Mouse (Mus musculus): ENCODE results near the gene Syde2. TPM values are rescaled to one million over a fixed set of nuclear protein-coding genes. Genes with fewer than 3 reads are reported as not detected.
"Not testable (repeated sequence)": the region's sequence is repeated elsewhere in the genome, so short reads cannot be mapped to it uniquely, and the experiment has no call there.

Gene Syde2
- polyA plus RNA-seq, 1 experiment from 2014 or later: 3.9 TPM

GRCm38 (mm10) chr3:145963101-145964017 is 24.3 kb upstream of the Syde2 start:
- H3K9ac ChIP-seq (ENCODE audit: low read length): no peak overlapping the region
- 17% methylated on average over 31 of the region's 31 CpGs for WGBS
- peaks cover 5% of the 10 kb centered on the region; the same call in 1 of the 2 replicates for H3K27me3 ChIP-seq (replicated peaks; ENCODE audit: control insufficient read depth, insufficient read depth, low read length)
- no peaks in the 10 kb centered on the region for H3K36me3 ChIP-seq (ENCODE audit: control insufficient read depth, insufficient read depth, low read length)
- H3K9me3 ChIP-seq (ENCODE audit: control insufficient read depth, low read length): no peaks in the 10 kb centered on the region
- peak overlapping the region; percentile 8; the same call in 1 of the 2 replicates for H3K4me3 ChIP-seq (ENCODE audit: low read depth, low read length)
- no peak for DNase-seq (ENCODE audit: low spot score)
- H3K4me2 ChIP-seq (ENCODE audit: low read length): peak overlapping the region; percentile 41
- peaks cover 20% of the 10 kb centered on the region for H3K4me1 ChIP-seq (replicated peaks; ENCODE audit: control insufficient read depth, insufficient read depth, low read length)
- H3K27ac ChIP-seq (ENCODE audit: low read depth): peak overlapping the region; percentile 82
- no peak for ATAC-seq (replicated peaks; ENCODE audit: low FRiP score, low TSS enrichment, low read depth)

- peaks cover 20% of the 10 kb centered on the region for H3K4me1 ChIP-seq (replicated peaks; ENCODE audit: control insufficient read depth, insufficient read depth, low read length)
- peak overlapping the region; percentile 82 for H3K27ac ChIP-seq (ENCODE audit: low read depth)
- DNase-seq (ENCODE audit: low spot score) (peak; percentile 73), ATAC-seq (replicated peaks; ENCODE audit: low FRiP score, low TSS enrichment, low read depth) (peak; percentile 80)
- H3K4me3 ChIP-seq (ENCODE audit: low read depth, low read length): peak overlapping the region; percentile 8; the same call in 1 of the 2 replicates
- no peaks in the 10 kb centered on the region for H3K36me3 ChIP-seq (ENCODE audit: control insufficient read depth, insufficient read depth, low read length)
- no peaks in the 10 kb centered on the region for H3K9me3 ChIP-seq (ENCODE audit: control insufficient read depth, low read length)
- WGBS: 28% methylated on average over 10 of the region's 10 CpGs
- H3K4me2 ChIP-seq (ENCODE audit: low read length): peak overlapping the region; percentile 41
- H3K9ac ChIP-seq (ENCODE audit: low read length): no peak overlapping the region
- H3K27me3 ChIP-seq (replicated peaks; ENCODE audit: control insufficient read depth, insufficient read depth, low read length): peaks cover 5% of the 10 kb centered on the region; the same call in 1 of the 2 replicates
These were observed 23.7 kb upstream of the Syde2 start for GRCm38 (mm10) chr3:145964018-145964387.

GRCm38 (mm10) chr3:145964473-145964872 is 23.2 kb upstream of the Syde2 start:
- peak overlapping the region; percentile 82 for H3K27ac ChIP-seq (ENCODE audit: low read depth)
- H3K9me3 ChIP-seq (ENCODE audit: control insufficient read depth, low read length): no peaks in the 10 kb centered on the region
- H3K4me2 ChIP-seq (ENCODE audit: low read length): peak overlapping the region; percentile 41
- H3K27me3 ChIP-seq (replicated peaks; ENCODE audit: control insufficient read depth, insufficient read depth, low read length): peaks cover 5% of the 10 kb centered on the region; the same call in 1 of the 2 replicates
- 8% methylated on average over 10 of the region's 10 CpGs for WGBS
- ATAC-seq (replicated peaks; ENCODE audit: low FRiP score, low TSS enrichment, low read depth) (peak; percentile 91), DNase-seq (ENCODE audit: low spot score) (peak; percentile 85)
- no peak overlapping the region for H3K9ac ChIP-seq (ENCODE audit: low read length)
- H3K4me1 ChIP-seq (replicated peaks; ENCODE audit: control insufficient read depth, insufficient read depth, low read length): peaks cover 20% of the 10 kb centered on the region
- no peaks in the 10 kb centered on the region for H3K36me3 ChIP-seq (ENCODE audit: control insufficient read depth, insufficient read depth, low read length)
- no peak overlapping the region for H3K4me3 ChIP-seq (ENCODE audit: low read depth, low read length)

DNA sequence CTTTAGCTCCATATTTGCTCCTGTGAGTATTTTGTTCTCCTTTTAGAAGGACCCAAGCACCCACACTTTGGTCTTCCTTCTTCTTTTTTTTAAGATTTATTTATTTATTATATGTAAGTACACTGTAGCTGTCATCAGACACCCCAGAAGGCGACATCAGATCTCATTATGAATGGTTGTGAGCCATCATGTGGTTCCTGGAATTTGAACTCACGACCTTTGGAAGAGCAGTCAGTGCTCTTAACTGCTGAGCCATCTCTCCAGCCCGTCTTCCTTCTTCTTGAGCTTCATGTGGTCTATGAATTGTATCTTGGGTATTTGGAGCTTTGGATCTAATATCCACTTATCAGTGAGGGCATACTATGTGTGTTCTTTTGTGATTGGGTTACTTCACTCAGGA is 22.1 kb upstream of the Syde2 start:
- not testable (repeated sequence) for H3K9me3 ChIP-seq (ENCODE audit: control insufficient read depth, low read length); H3K4me3 ChIP-seq (ENCODE audit: low read depth, low read length); H3K36me3 ChIP-seq (ENCODE audit: control insufficient read depth, insufficient read depth, low read length); H3K4me2 ChIP-seq (ENCODE audit: low read length); H3K27me3 ChIP-seq (replicated peaks; ENCODE audit: control insufficient read depth, insufficient read depth, low read length); DNase-seq (ENCODE audit: low spot score); ATAC-seq (replicated peaks; ENCODE audit: low FRiP score, low TSS enrichment, low read depth); H3K9ac ChIP-seq (ENCODE audit: low read length); H3K27ac ChIP-seq (ENCODE audit: low read depth)
- H3K4me1 ChIP-seq (replicated peaks; ENCODE audit: control insufficient read depth, insufficient read depth, low read length): peaks cover 20% of the 10 kb centered on the region
- WGBS: 78% methylated on average over 3 of the region's 3 CpGs

DNA sequence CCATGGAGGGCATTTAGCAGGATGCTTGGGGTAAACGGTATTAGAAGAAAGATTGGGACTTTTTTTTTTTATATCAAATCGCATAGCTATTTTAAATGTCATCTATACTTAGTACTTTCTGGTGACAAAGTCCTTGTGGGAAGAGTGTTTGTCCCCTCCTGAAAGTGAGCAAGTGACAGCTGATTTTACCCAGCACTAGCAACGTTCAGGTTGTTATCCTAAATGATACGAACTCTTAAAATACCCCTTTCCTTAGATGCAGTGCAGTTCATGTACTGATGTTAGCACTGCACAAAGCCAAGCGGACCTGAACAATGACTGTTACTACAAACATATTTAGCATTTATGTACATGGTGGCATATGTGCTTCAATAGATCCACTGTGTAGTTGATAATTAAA is 20.9 kb upstream of the Syde2 start:
- ATAC-seq (replicated peaks; ENCODE audit: low FRiP score, low TSS enrichment, low read depth) (no peak), DNase-seq (ENCODE audit: low spot score) (no peak)
- no peak overlapping the region for H3K9ac ChIP-seq (ENCODE audit: low read length)
- WGBS: 85% methylated on average over 5 of the region's 5 CpGs
- H3K4me1 ChIP-seq (replicated peaks; ENCODE audit: control insufficient read depth, insufficient read depth, low read length): peaks cover 20% of the 10 kb centered on the region
- H3K9me3 ChIP-seq (ENCODE audit: control insufficient read depth, low read length): no peaks in the 10 kb centered on the region
- no peak overlapping the region for H3K27ac ChIP-seq (ENCODE audit: low read depth)
- H3K27me3 ChIP-seq (replicated peaks; ENCODE audit: control insufficient read depth, insufficient read depth, low read length): peaks cover 5% of the 10 kb centered on the region; the same call in 1 of the 2 replicates
- no peak overlapping the region for H3K4me2 ChIP-seq (ENCODE audit: low read length)
- H3K36me3 ChIP-seq (ENCODE audit: control insufficient read depth, insufficient read depth, low read length): no peaks in the 10 kb centered on the region
- H3K4me3 ChIP-seq (ENCODE audit: low read depth, low read length): no peak overlapping the region

DNA sequence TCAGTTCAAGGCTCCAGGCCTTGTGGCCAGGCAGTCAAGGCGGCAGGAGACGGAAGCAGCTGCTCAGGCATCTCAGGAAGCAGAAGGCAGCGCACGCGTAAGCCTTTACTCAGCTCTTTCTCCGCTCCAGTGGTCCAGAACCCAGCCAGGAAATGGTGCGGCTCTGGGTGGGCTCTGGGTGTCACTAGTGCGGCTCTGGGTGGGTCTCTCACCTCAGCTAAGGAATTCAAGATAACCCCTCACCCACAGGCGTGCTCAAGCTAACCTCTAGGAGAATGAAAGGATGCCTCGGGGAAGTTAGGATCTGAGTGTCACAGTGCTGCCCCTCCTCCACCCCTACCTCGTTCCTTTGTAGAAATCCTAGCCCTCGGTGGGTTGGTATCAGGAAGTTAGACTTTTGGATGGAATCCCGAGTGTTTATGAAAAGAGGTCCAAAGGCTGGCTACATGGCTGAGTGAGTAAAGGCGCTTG is 18.6 kb upstream of the Syde2 start:
- Histone ChIP-seq H3K4me1 (replicated peaks; ENCODE audit: control insufficient read depth, insufficient read depth, low read length) (peaks cover 6% of the 10 kb centered on the region), H3K4me3 (ENCODE audit: low read depth, low read length) (no peak overlapping the region), H3K27me3 (replicated peaks; ENCODE audit: control insufficient read depth, insufficient read depth, low read length) (no peaks in the 10 kb centered on the region), H3K4me2 (ENCODE audit: low read length) (no peak overlapping the region), H3K36me3 (ENCODE audit: control insufficient read depth, insufficient read depth, low read length) (no peaks in the 10 kb centered on the region), H3K9ac (ENCODE audit: low read length) (no peak overlapping the region), H3K9me3 (ENCODE audit: control insufficient read depth, low read length) (0 out of 2 replicates have a peak, but pooled peaks cover 2% of the 10 kb centered on the region), H3K27ac (ENCODE audit: low read depth) (no peak overlapping the region)
- no peak for DNase-seq (ENCODE audit: low spot score)
- 55% methylated on average over 14 of the region's 14 CpGs for WGBS
- no peak for ATAC-seq (replicated peaks; ENCODE audit: low FRiP score, low TSS enrichment, low read depth)

DNA sequence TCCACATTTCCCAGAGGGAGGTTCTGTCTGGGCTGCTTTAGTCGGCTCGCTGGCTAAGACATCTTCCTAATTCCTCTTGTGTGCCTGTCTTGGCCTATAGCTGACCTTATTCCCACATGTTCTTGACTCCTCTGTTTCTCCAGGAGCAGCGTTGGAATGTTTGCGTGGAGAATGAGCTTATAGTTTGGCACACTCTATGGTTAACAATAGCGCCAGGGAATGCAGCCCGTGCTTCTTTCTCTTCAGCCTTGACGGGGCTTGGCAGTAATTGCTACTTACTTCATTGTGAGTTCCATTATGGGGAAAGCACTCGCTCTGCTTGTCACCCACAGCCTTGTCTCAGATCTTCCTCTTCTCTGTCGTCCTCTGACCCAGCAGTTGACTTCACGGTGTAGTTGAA is 16.2 kb upstream of the Syde2 start:
- H3K4me3 ChIP-seq (ENCODE audit: low read depth, low read length): no peak overlapping the region
- WGBS: 82% methylated on average over 10 of the region's 10 CpGs
- no peak for ATAC-seq (replicated peaks; ENCODE audit: low FRiP score, low TSS enrichment, low read depth)
- H3K4me2 ChIP-seq (ENCODE audit: low read length): no peak overlapping the region
- H3K27me3 ChIP-seq (replicated peaks; ENCODE audit: control insufficient read depth, insufficient read depth, low read length): no peaks in the 10 kb centered on the region
- H3K9me3 ChIP-seq (ENCODE audit: control insufficient read depth, low read length): 0 out of 2 replicates have a peak, but pooled peaks cover 3% of the 10 kb centered on the region
- H3K4me1 ChIP-seq (replicated peaks; ENCODE audit: control insufficient read depth, insufficient read depth, low read length): no peaks in the 10 kb centered on the region
- no peak overlapping the region for H3K9ac ChIP-seq (ENCODE audit: low read length)
- no peaks in the 10 kb centered on the region for H3K36me3 ChIP-seq (ENCODE audit: control insufficient read depth, insufficient read depth, low read length)
- no peak overlapping the region for H3K27ac ChIP-seq (ENCODE audit: low read depth)
- DNase-seq (ENCODE audit: low spot score): no peak

- WGBS: 79% methylated on average over 7 of the region's 7 CpGs
- Histone ChIP-seq H3K4me3 (ENCODE audit: low read depth, low read length) (no peak overlapping the region), H3K36me3 (ENCODE audit: control insufficient read depth, insufficient read depth, low read length) (no peaks in the 10 kb centered on the region), H3K9me3 (ENCODE audit: control insufficient read depth, low read length) (0 out of 2 replicates have a peak, but pooled peaks cover 3% of the 10 kb centered on the region), H3K4me2 (ENCODE audit: low read length) (no peak overlapping the region), H3K27ac (ENCODE audit: low read depth) (no peak overlapping the region), H3K27me3 (replicated peaks; ENCODE audit: control insufficient read depth, insufficient read depth, low read length) (no peaks in the 10 kb centered on the region), H3K9ac (ENCODE audit: low read length) (no peak overlapping the region), H3K4me1 (replicated peaks; ENCODE audit: control insufficient read depth, insufficient read depth, low read length) (no peaks in the 10 kb centered on the region)
- DNase-seq (ENCODE audit: low spot score) (no peak), ATAC-seq (replicated peaks; ENCODE audit: low FRiP score, low TSS enrichment, low read depth) (no peak)
These were observed 12.7 kb upstream of the Syde2 start for GRCm38 (mm10) chr3:145974986-145975385.

Measured in intestine, embryonic 14.5 days (tissue).